Mouse (Mus musculus) C2C12 (cell line): ENCODE data around the gene Pygl. TPM values are rescaled to one million over a fixed set of nuclear protein-coding genes. Genes with fewer than 3 reads are reported as not detected.

Experiments
- H3K27me3 ChIP-seq: one replicate; pipeline ENCODE4 v1.6.1; 2011; ENCODE audit not compliant: control insufficient read depth, insufficient read depth, insufficient read length
- H3K36me3 ChIP-seq: one replicate; pipeline ENCODE4 v1.6.1; 2011; ENCODE audit not compliant: control insufficient read depth, insufficient read depth
- H3K4me3 ChIP-seq: one replicate; pipeline ENCODE4 v1.5.1; 2011; ENCODE audit warnings: mild to moderate bottlenecking, control low read depth; ENCODE audit not compliant: poor library complexity, insufficient read depth, severe bottlenecking
- H3K79me2 ChIP-seq: one replicate; pipeline ENCODE4 v1.6.1; 2011; ENCODE audit not compliant: control insufficient read depth, insufficient read depth
- H3K79me3 ChIP-seq: one replicate; pipeline ENCODE4 v1.6.1; 2011; ENCODE audit warnings: low read depth, control low read depth
- H3ac ChIP-seq: one replicate; pipeline ENCODE3; 2011; ENCODE audit warnings: low read depth; ENCODE audit not compliant: control insufficient read depth, insufficient read length
- CEBPB ChIP-seq: IDR thresholded peaks from one replicate; pipeline ENCODE4 v1.6.1; 2011; ENCODE audit warnings: low read depth, mild to moderate bottlenecking, control low read depth, moderate library complexity
- CTCF ChIP-seq: IDR thresholded peaks from one replicate; pipeline ENCODE4 v1.5.1; 2011; ENCODE audit not compliant: control insufficient read depth, insufficient read depth, insufficient read length
- FOSL1 ChIP-seq: IDR thresholded peaks from one replicate; pipeline ENCODE4 v1.8.0; 2011; ENCODE audit warnings: mild to moderate bottlenecking, low read length; ENCODE audit not compliant: poor library complexity, insufficient read depth, severe bottlenecking
- MAX ChIP-seq: IDR thresholded peaks from one replicate; pipeline ENCODE4 v1.6.1; 2011; ENCODE audit warnings: mild to moderate bottlenecking, control low read depth
- MYOD1 ChIP-seq: IDR thresholded peaks from one replicate; pipeline ENCODE4 v1.6.1; 2011; ENCODE audit warnings: low read depth; ENCODE audit not compliant: control insufficient read depth, insufficient read length
- MYOG ChIP-seq: IDR thresholded peaks from one replicate; pipeline ENCODE4 v1.6.1; 2011; ENCODE audit not compliant: control insufficient read depth, insufficient read length; ENCODE audit errors: extremely low read depth
- USF1 ChIP-seq: IDR thresholded peaks from one replicate; pipeline ENCODE4 v1.6.1; 2011; ENCODE audit warnings: low read depth, mild to moderate bottlenecking, control low read depth, moderate library complexity
- polyA plus RNA-seq: library from polyadenylated mRNA; unstranded; fragments of >200 nt; fragmentation: generic; extraction: Trizol; gene quantifications from one replicate; pipeline ENCODE4 v1.2.1, GENCODE M21; 2012; ENCODE audit warnings: missing spikeins

Gene Pygl
- polyA plus RNA-seq, 1 experiment, result not detected

DNA sequence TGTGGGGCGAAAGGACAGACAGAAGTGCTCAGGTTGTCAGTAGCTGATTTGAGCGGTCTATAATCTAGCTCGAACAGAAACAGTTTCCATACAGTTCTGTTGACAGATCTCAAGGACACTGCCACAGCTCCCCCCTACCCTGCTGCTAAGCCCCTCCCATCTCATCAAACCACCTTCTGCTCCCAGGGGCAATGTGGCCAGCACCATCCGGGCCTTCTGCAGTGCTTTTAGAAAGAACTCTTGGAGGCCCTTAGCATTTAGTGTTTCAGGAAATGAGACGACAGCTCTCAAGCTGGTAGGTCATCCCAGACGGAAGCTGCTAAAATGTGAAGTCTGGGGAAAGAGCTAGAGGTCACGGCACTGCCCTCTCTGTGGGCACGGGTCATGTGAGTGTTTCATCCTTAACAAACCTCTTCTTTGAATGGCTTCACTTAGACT lies 35.2 kb upstream of the Pygl start:
- Histone ChIP-seq H3K4me3 (no peak overlapping the region), H3K27me3 (peaks cover 31% of the 10 kb centered on the region), H3K79me2 (no peaks in the 10 kb centered on the region), H3K36me3 (no peaks in the 10 kb centered on the region), H3ac (no peak overlapping the region), H3K79me3 (no peaks in the 10 kb centered on the region)
- TF ChIP-seq CTCF, result no peak
- TF ChIP-seq FOSL1, result no peak
- TF ChIP-seq CEBPB, result no peak
- no peak for TF ChIP-seq MYOG
- TF ChIP-seq MAX, result no peak
- TF ChIP-seq MYOD1, result no peak
- no peak for TF ChIP-seq USF1

DNA sequence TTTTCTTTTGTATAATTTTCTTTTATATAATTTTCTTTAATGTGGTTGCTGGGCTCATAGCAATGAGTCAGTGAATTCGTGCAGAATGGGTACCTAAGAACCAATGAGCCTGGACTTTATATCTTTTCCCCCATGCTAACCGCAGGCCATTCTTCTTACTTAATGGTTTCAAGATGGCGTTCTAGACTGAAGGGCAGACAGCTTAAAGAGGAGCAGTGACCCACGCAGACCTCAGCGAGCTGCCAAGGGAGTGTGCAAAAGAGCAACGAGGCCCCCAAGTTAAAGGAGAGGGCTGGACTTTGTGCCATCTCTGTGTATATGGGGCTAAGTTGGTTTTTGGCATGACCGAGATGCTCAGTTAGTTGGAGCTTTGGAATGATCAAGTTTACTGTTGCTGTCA lies 32.4 kb upstream of the Pygl start:
- no peaks in the 10 kb centered on the region for H3K79me3 ChIP-seq
- H3K36me3 ChIP-seq, result no peaks in the 10 kb centered on the region
- H3K27me3 ChIP-seq, result peaks cover 37% of the 10 kb centered on the region
- no peaks in the 10 kb centered on the region for H3K79me2 ChIP-seq
- TF ChIP-seq USF1 (no peak), MAX (no peak), CTCF (no peak), FOSL1 (no peak), CEBPB (no peak), MYOD1 (no peak), MYOG (no peak)
- no peak overlapping the region for H3ac ChIP-seq
- H3K4me3 ChIP-seq, result no peak overlapping the region

- H3K36me3 ChIP-seq, result no peaks in the 10 kb centered on the region
- H3ac ChIP-seq, result no peak overlapping the region
- no peaks in the 10 kb centered on the region for H3K79me2 ChIP-seq
- TF ChIP-seq USF1, result no peak
- no peak for TF ChIP-seq FOSL1
- no peak for TF ChIP-seq CTCF
- TF ChIP-seq MAX, result no peak
- no peak for TF ChIP-seq CEBPB
- TF ChIP-seq MYOD1, result no peak
- TF ChIP-seq MYOG, result no peak
- no peaks in the 10 kb centered on the region for H3K79me3 ChIP-seq
- no peak overlapping the region for H3K4me3 ChIP-seq
- H3K27me3 ChIP-seq, result peaks cover 39% of the 10 kb centered on the region
These were observed 31.1 kb upstream of the Pygl start for GRCm38 (mm10) chr12:70262271-70262953.

DNA sequence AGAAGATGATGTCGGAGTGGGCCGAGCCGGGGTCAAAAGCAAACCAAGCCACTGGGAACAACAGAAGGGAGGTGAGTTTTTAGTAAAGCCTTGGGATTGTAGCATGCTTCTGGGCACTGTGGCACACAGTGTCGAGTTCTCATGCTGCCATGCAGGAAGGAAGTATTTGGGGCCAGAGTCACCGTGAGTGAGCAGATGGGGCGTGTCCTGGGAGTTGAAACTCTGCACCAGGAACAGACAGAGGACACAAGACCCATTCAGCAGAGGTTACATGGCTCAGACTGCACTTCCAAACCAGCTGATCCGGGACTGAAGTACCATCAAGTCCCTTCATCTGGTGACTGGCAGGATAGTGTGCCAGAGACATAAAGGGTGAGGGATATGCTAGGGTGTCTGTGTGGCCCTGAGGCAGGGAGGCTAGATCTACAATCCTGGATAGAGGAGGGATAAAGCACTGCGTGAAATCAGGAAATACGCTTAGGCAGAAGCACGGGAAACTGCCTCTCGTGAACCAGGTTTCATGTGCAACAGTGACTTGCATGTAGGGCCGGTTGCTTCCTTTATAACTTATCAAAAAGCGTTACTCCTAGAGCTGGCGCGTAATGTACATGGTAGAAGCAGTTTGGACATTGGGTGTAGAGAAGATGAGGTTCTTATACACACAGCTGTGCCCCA lies 20.1 kb upstream of the Pygl start:
- TF ChIP-seq FOSL1, result no peak
- no peak for TF ChIP-seq CEBPB
- TF ChIP-seq MYOD1, result no peak
- no peak for TF ChIP-seq USF1
- no peak for TF ChIP-seq MAX
- TF ChIP-seq MYOG, result no peak
- no peak for TF ChIP-seq CTCF
- H3K4me3 ChIP-seq, result no peak overlapping the region
- no peaks in the 10 kb centered on the region for H3K36me3 ChIP-seq
- H3K79me3 ChIP-seq, result no peaks in the 10 kb centered on the region
- H3K79me2 ChIP-seq, result no peaks in the 10 kb centered on the region
- peaks cover 51% of the 10 kb centered on the region for H3K27me3 ChIP-seq
- H3ac ChIP-seq, result no peak overlapping the region

GRCm38 (mm10) chr12:70249616-70250157 lies 18.4 kb upstream of the Pygl start:
- H3K79me2 ChIP-seq, result no peaks in the 10 kb centered on the region
- no peaks in the 10 kb centered on the region for H3K36me3 ChIP-seq
- no peak overlapping the region for H3K4me3 ChIP-seq
- H3K79me3 ChIP-seq, result no peaks in the 10 kb centered on the region
- peaks cover 51% of the 10 kb centered on the region for H3K27me3 ChIP-seq
- TF ChIP-seq USF1, result no peak
- no peak for TF ChIP-seq MAX
- TF ChIP-seq MYOD1, result no peak
- TF ChIP-seq FOSL1, result no peak
- TF ChIP-seq MYOG, result no peak
- no peak for TF ChIP-seq CEBPB
- no peak for TF ChIP-seq CTCF
- H3ac ChIP-seq, result no peak overlapping the region
